Mouse (Mus musculus) MEL (cell line): ENCODE results near the gene Samd10. TPM values are rescaled to one million over a fixed set of nuclear protein-coding genes. Genes with fewer than 3 reads are reported as not detected.

Experiments used
- DNase-seq: peaks from one replicate; pipeline ENCODE4 v3.0.0; 2011; ENCODE audit warnings: low read depth, low spot score
- H3K27ac ChIP-seq: 2 replicates; pipeline ENCODE4 v1.5.1; 2012; ENCODE audit warnings: low read depth, mild to moderate bottlenecking, control low read depth, low read length, moderate library complexity; ENCODE audit not compliant: control insufficient read depth
- H3K27me3 ChIP-seq, 2 experiments: fragments of 150-350 bp in 1 of 2; sonication (generic) in 1 of 2; 2 replicates each; pipeline ENCODE4 v1.6.1; 2012; ENCODE audit warnings: low read length in 2 of 2, mild to moderate bottlenecking in 2 of 2, improper control_type of control experiment in 1 of 2, moderate library complexity in 1 of 2; ENCODE audit not compliant: insufficient read depth in 2 of 2, control insufficient read depth in 1 of 2
- H3K36me3 ChIP-seq, 2 experiments: 2 replicates each; pipeline ENCODE4 v1.6.1; 2012 to 2014; ENCODE audit warnings: low read length in 2 of 2, improper control_type of control experiment in 1 of 2, inconsistent platforms in 1 of 2, mild to moderate bottlenecking in 1 of 2; ENCODE audit not compliant: insufficient read depth in 2 of 2, control insufficient read depth in 1 of 2
- H3K4me1 ChIP-seq, 2 experiments: fragments of 150-350 bp in 1 of 2; sonication (generic) in 1 of 2; 2 replicates each; pipeline ENCODE4 v1.6.1; 2012; ENCODE audit warnings: low read length in 2 of 2, improper control_type of control experiment in 1 of 2, mild to moderate bottlenecking in 1 of 2; ENCODE audit not compliant: insufficient read depth in 2 of 2, control insufficient read depth in 1 of 2
- H3K4me3 ChIP-seq, 2 experiments: fragments of 150-350 bp in 1 of 2; sonication (generic) in 1 of 2; 2 replicates each; pipeline ENCODE4 v1.5.1; 2012; ENCODE audit warnings: low read depth in 2 of 2, low read length in 2 of 2, mild to moderate bottlenecking in 2 of 2, moderate library complexity in 2 of 2, control low read depth in 1 of 2, improper control_type of control experiment in 1 of 2; ENCODE audit not compliant: control insufficient read depth in 1 of 2, insufficient read depth in 1 of 2
- H3K79me2 ChIP-seq: 2 replicates; pipeline ENCODE4 v1.6.1; 2012; ENCODE audit warnings: mild to moderate bottlenecking, low read length, moderate library complexity; ENCODE audit not compliant: control insufficient read depth, poor library complexity, insufficient read depth
- H3K9ac ChIP-seq: 2 replicates; pipeline ENCODE4 v1.6.1; 2012; ENCODE audit warnings: low read depth, mild to moderate bottlenecking, control low read depth, low read length, moderate library complexity; ENCODE audit not compliant: control insufficient read depth, poor library complexity, severe bottlenecking
- H3K9me3 ChIP-seq: fragments of 150-350 bp; sonication (generic); replicated peaks from 2 replicates; pipeline ENCODE4 v1.6.1; 2012; ENCODE audit warnings: mild to moderate bottlenecking, low read length, improper control_type of control experiment, moderate library complexity; ENCODE audit not compliant: insufficient read depth
- CHD2 ChIP-seq: IDR thresholded peaks from 2 replicates; pipeline ENCODE4 v1.6.1; 2011; ENCODE audit warnings: low read length, improper control_type of control experiment
- CTCF ChIP-seq, 3 experiments: IDR thresholded peaks in 2 of 3; conservative IDR thresholded peaks in 1 of 3; 2 replicates each; pipeline ENCODE4 v1.5.1; 2011 to 2012; ENCODE audit warnings: low read length in 3 of 3, low read depth in 2 of 3, mild to moderate bottlenecking in 2 of 3, improper control_type of control experiment in 1 of 3, inconsistent platforms in 1 of 3, mixed read lengths in 1 of 3, moderate library complexity in 1 of 3; ENCODE audit not compliant: control insufficient read depth in 1 of 3, insufficient read depth in 1 of 3, poor library complexity in 1 of 3, severe bottlenecking in 1 of 3
- E2F4 ChIP-seq: IDR thresholded peaks from 2 replicates; pipeline ENCODE4 v1.6.1; 2011; ENCODE audit warnings: low read depth, low read length, improper control_type of control experiment, borderline replicate concordance
- EP300 ChIP-seq, 2 experiments: IDR thresholded peaks; 2 replicates each; pipeline ENCODE4 v1.6.1; 2011; ENCODE audit warnings: improper control_type of control experiment in 2 of 2, low read length in 2 of 2, low read depth in 1 of 2, mild to moderate bottlenecking in 1 of 2
- ETS1 ChIP-seq: IDR thresholded peaks from 2 replicates; pipeline ENCODE4 v1.6.1; 2012; ENCODE audit warnings: low read depth, mild to moderate bottlenecking, inconsistent platforms, low read length, improper control_type of control experiment, moderate library complexity
- GABPA ChIP-seq: IDR thresholded peaks from 2 replicates; pipeline ENCODE4 v1.6.1; 2012; ENCODE audit warnings: low read depth, mild to moderate bottlenecking, inconsistent platforms, low read length, improper control_type of control experiment, moderate library complexity
- KAT2A ChIP-seq: conservative IDR thresholded peaks from 2 replicates; pipeline ENCODE4 v1.6.1; 2012; ENCODE audit warnings: low read depth, low read length, improper control_type of control experiment, inconsistent platforms
- MAFK ChIP-seq: IDR thresholded peaks from 2 replicates; pipeline ENCODE4 v1.6.1; 2011; ENCODE audit warnings: low read depth, mild to moderate bottlenecking, low read length, improper control_type of control experiment, borderline replicate concordance
- MAX ChIP-seq: IDR thresholded peaks from 2 replicates; pipeline ENCODE4 v1.6.1; 2011; ENCODE audit warnings: low read length, improper control_type of control experiment
- MAZ ChIP-seq: IDR thresholded peaks from 2 replicates; pipeline ENCODE4 v1.6.1; 2012; ENCODE audit warnings: low read depth, mild to moderate bottlenecking, inconsistent platforms, low read length, improper control_type of control experiment
- MEF2A ChIP-seq: IDR thresholded peaks from 2 replicates; pipeline ENCODE4 v1.6.1; 2014; ENCODE audit warnings: low read depth, mild to moderate bottlenecking, inconsistent platforms, low read length, improper control_type of control experiment; ENCODE audit not compliant: poor library complexity, insufficient replicate concordance, severe bottlenecking; ENCODE audit errors: extremely low read depth
- MYB ChIP-seq: IDR thresholded peaks from 2 replicates; pipeline ENCODE4 v1.6.1; 2011; ENCODE audit warnings: mild to moderate bottlenecking, low read depth, low read length, improper control_type of control experiment
- MYC ChIP-seq: IDR thresholded peaks from 2 replicates; pipeline ENCODE4 v1.6.1; 2011; ENCODE audit warnings: low read depth, mild to moderate bottlenecking, low read length, improper control_type of control experiment, moderate library complexity
- NELFE ChIP-seq: IDR thresholded peaks from 2 replicates; pipeline ENCODE4 v1.6.1; 2011; ENCODE audit warnings: low read depth, low read length, improper control_type of control experiment
- POLR2A ChIP-seq, 2 experiments: IDR thresholded peaks; 2 replicates each; pipeline ENCODE4 v1.6.1; 2011 to 2012; ENCODE audit warnings: low read length in 2 of 2, mild to moderate bottlenecking in 2 of 2, control low read depth in 1 of 2, improper control_type of control experiment in 1 of 2, low read depth in 1 of 2, moderate library complexity in 1 of 2; ENCODE audit not compliant: control insufficient read depth in 1 of 2, insufficient read depth in 1 of 2, poor library complexity in 1 of 2
- POLR2AphosphoS5 ChIP-seq: IDR thresholded peaks from 2 replicates; pipeline ENCODE4 v1.6.1; 2012; ENCODE audit warnings: low read depth, borderline replicate concordance, mild to moderate bottlenecking, inconsistent platforms, low read length, moderate library complexity, mixed read lengths
- RAD21 ChIP-seq: IDR thresholded peaks from 2 replicates; pipeline ENCODE4 v1.6.1; 2011; ENCODE audit warnings: mild to moderate bottlenecking, low read depth, low read length, improper control_type of control experiment
- SIN3A ChIP-seq: IDR thresholded peaks from 2 replicates; pipeline ENCODE4 v1.6.1; 2012; ENCODE audit warnings: low read length, improper control_type of control experiment, inconsistent platforms
- SMC3 ChIP-seq: IDR thresholded peaks from 2 replicates; pipeline ENCODE4 v1.6.1; 2011; ENCODE audit warnings: low read depth, low read length, improper control_type of control experiment
- TBP ChIP-seq: IDR thresholded peaks from 2 replicates; pipeline ENCODE4 v1.8.0; 2011; ENCODE audit warnings: low read depth, low read length, improper control_type of control experiment
- TCF12 ChIP-seq: IDR thresholded peaks from 2 replicates; pipeline ENCODE4 v1.6.1; 2014; ENCODE audit warnings: low read depth, mild to moderate bottlenecking, inconsistent platforms, low read length, improper control_type of control experiment, moderate library complexity
- USF1 ChIP-seq: IDR thresholded peaks from 2 replicates; pipeline ENCODE4 v1.6.1; 2014; ENCODE audit warnings: low read depth, mild to moderate bottlenecking, inconsistent platforms, low read length, improper control_type of control experiment, moderate library complexity
- USF2 ChIP-seq, 2 experiments: IDR thresholded peaks; 2 replicates each; pipeline ENCODE4 v1.6.1; 2011 to 2012; ENCODE audit warnings: improper control_type of control experiment in 2 of 2, low read length in 2 of 2, borderline replicate concordance in 1 of 2, inconsistent platforms in 1 of 2, low read depth in 1 of 2, mild to moderate bottlenecking in 1 of 2; ENCODE audit not compliant: insufficient read depth in 1 of 2
- ZC3H11A ChIP-seq: IDR thresholded peaks from 2 replicates; pipeline ENCODE4 v1.6.1; 2012; ENCODE audit warnings: low read depth, mild to moderate bottlenecking, inconsistent platforms, low read length, improper control_type of control experiment
- ZKSCAN1 ChIP-seq: IDR thresholded peaks from 2 replicates; pipeline ENCODE4 v1.6.1; 2012; ENCODE audit warnings: low read depth, mild to moderate bottlenecking, inconsistent platforms, low read length, improper control_type of control experiment, moderate library complexity
- ZMIZ1 ChIP-seq: IDR thresholded peaks from 2 replicates; pipeline ENCODE4 v1.6.1; 2012; ENCODE audit warnings: low read depth, mild to moderate bottlenecking, inconsistent platforms, low read length, improper control_type of control experiment, moderate library complexity
- polyA plus RNA-seq, 2 experiments: library from polyadenylated mRNA; stranded (reverse) in 1 of 2; unstranded in 1 of 2; fragments of >175 nt in 1 of 2; fragments of >200 nt in 1 of 2; gene quantifications; 2 replicates each; pipeline versions ENCODE4 v1.2.1 to v1.2.4; 2012; ENCODE audit warnings: low replicate concordance in 2 of 2, low read depth in 1 of 2; ENCODE audit not compliant: insufficient read length in 2 of 2, insufficient read depth in 1 of 2, missing spikeins in 1 of 2
- total RNA-seq: library from RNA; depleted of rRNA; stranded (reverse); fragments of 300-350 nt; gene quantifications from 2 replicates; pipeline ENCODE4 v1.2.3, GENCODE M21; 2012

The Samd10 gene
- total and polyA plus RNA-seq, 3 experiments = 0.89 to 4.6 TPM; not detected in 1

DNA sequence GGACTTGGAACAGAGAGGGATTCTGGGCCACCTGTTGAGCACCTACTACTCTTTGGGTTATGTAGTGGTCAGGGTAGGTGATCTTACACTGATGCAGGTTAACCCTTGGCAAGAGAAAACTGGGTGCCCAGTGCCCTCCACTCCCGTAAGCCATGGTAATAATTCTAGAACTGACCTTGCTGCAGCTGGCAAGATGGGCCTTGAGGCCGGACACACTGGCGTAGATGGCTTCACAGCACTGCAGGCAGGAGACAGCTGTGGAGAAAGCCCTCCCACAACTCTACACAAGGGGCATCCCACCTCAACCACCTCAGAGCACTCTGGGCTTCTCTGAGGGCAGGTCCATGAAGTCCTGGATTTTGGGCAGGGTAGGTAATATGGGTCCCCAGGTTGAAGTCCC is 12.9 kb downstream of the Samd10 start:
- Histone ChIP-seq H3K79me2 (peaks cover 5% of the 10 kb centered on the region), H3K36me3 (peaks cover 0 to 4% of the 10 kb centered on the region in 2 experiments; a peak in 3 of 4 replicates), H3K27ac (no peak overlapping the region), H3K4me1 (peaks cover 2 to 3% of the 10 kb centered on the region in 2 experiments; a peak in 3 of 4 replicates), H3K4me3 (no peak overlapping the region), H3K9me3 (no peaks in the 10 kb centered on the region), H3K9ac (no peak overlapping the region), H3K27me3 (no peaks in the 10 kb centered on the region)
- no peak for TF ChIP-seq MYC
- no peak for TF ChIP-seq ZMIZ1
- no peak for TF ChIP-seq SIN3A
- no peak for TF ChIP-seq MAX
- TF ChIP-seq MAZ = no peak
- TF ChIP-seq SMC3 = no peak
- TF ChIP-seq E2F4 = no peak
- no peak for TF ChIP-seq ETS1
- no peak for TF ChIP-seq EP300 (IDR thresholded peaks at IDR 0.05; ENCODE audit: low read depth in 1 of 2, low read length in 2 of 2)
- TF ChIP-seq RAD21 = no peak
- no peak for TF ChIP-seq POLR2AphosphoS5
- no peak for TF ChIP-seq MEF2A
- TF ChIP-seq KAT2A = no peak
- TF ChIP-seq USF2 (IDR thresholded peaks at IDR 0.05; ENCODE audit: borderline replicate concordance in 1 of 2, insufficient read depth in 1 of 2, low read depth in 1 of 2, low read length in 2 of 2) = no peak
- no peak for TF ChIP-seq CHD2
- TF ChIP-seq USF1 = no peak
- TF ChIP-seq ZKSCAN1 = no peak
- TF ChIP-seq POLR2A (IDR thresholded peaks at IDR 0.05; ENCODE audit: control insufficient read depth in 1 of 2, insufficient read depth in 1 of 2, low read depth in 1 of 2, low read length in 2 of 2, poor library complexity in 1 of 2) = no peak
- no peak for TF ChIP-seq TBP
- no peak for TF ChIP-seq ZC3H11A
- no peak for DNase-seq

- Histone ChIP-seq H3K9me3 (no peaks in the 10 kb centered on the region), H3K9ac (no peak overlapping the region), H3K36me3 (peaks cover 0 to 2% of the 10 kb centered on the region in 2 experiments; a peak in 3 of 4 replicates), H3K4me1 (peaks cover 0 to 3% of the 10 kb centered on the region in 2 experiments; a peak in 2 of 4 replicates), H3K27ac (no peak overlapping the region), H3K4me3 (no peak overlapping the region), H3K79me2 (peaks cover 8% of the 10 kb centered on the region), H3K27me3 (no peaks in the 10 kb centered on the region)
- DNase-seq = no peak
- TF ChIP-seq CTCF (IDR thresholded peaks at IDR 0.05 in 2 of 3, conservative IDR thresholded peaks at IDR 0.05 in 1 of 3; ENCODE audit: control insufficient read depth in 1 of 3, insufficient read depth in 1 of 3, low read depth in 2 of 3, low read length in 3 of 3, poor library complexity in 1 of 3, severe bottlenecking in 1 of 3) (no peak), EP300 (IDR thresholded peaks at IDR 0.05; ENCODE audit: low read depth in 1 of 2, low read length in 2 of 2) (no peak), KAT2A (no peak), POLR2A (IDR thresholded peaks at IDR 0.05; ENCODE audit: control insufficient read depth in 1 of 2, insufficient read depth in 1 of 2, low read depth in 1 of 2, low read length in 2 of 2, poor library complexity in 1 of 2) (no peak), MAZ (no peak), MAFK (no peak), POLR2AphosphoS5 (no peak), MYC (no peak), CHD2 (no peak), ZKSCAN1 (no peak), ZMIZ1 (no peak), MYB (no peak), TBP (no peak), NELFE (no peak), MEF2A (no peak), GABPA (no peak), TCF12 (no peak)
These were observed 13.5 kb downstream of the Samd10 start for GRCm38 (mm10) chr2:181585506-181585905.
